Mouse (Mus musculus) forebrain, embryonic 11.5 days (tissue): Measurements from ENCODE around the gene Trim47. TPM values are rescaled to one million over a fixed set of nuclear protein-coding genes. Genes with fewer than 3 reads are reported as not detected.

Source experiments
- ATAC-seq: fragments of 200-750 bp; cut with Nextera tagmentation; replicated peaks from 2 replicates; pipeline ENCODE4 v1.8.0; 2017; ENCODE audit warnings: moderate TSS enrichment; ENCODE audit not compliant: low FRiP score
- DNase-seq: peaks from one replicate; pipeline ENCODE4 v3.0.0-alpha.2; 2017; ENCODE audit warnings: low spot score
- H3K27ac ChIP-seq: fragments of 300-500 bp; sonication (generic); 2 replicates; pipeline ENCODE4 v1.5.1; 2014; ENCODE audit warnings: low read depth, low read length
- H3K27me3 ChIP-seq: fragments of 300-500 bp; sonication (generic); 2 replicates; pipeline ENCODE4 v1.6.1; 2014; ENCODE audit warnings: mild to moderate bottlenecking, low read length, mixed read lengths; ENCODE audit not compliant: control insufficient read depth, insufficient read depth
- H3K36me3 ChIP-seq: fragments of 300-500 bp; sonication (generic); 2 replicates; pipeline ENCODE4 v1.6.1; 2014; ENCODE audit warnings: mild to moderate bottlenecking, low read length, moderate library complexity, mixed read lengths; ENCODE audit not compliant: control insufficient read depth, insufficient read depth
- H3K4me1 ChIP-seq: fragments of 300-500 bp; sonication (generic); replicated peaks from 2 replicates; pipeline ENCODE4 v1.6.1; 2014; ENCODE audit warnings: low read length, mixed read lengths; ENCODE audit not compliant: control insufficient read depth, insufficient read depth
- H3K4me2 ChIP-seq: fragments of 300-500 bp; sonication (generic); 2 replicates; pipeline ENCODE4 v1.6.1; 2014; ENCODE audit warnings: low read depth, mild to moderate bottlenecking, low read length, moderate library complexity, mixed read lengths; ENCODE audit not compliant: severe bottlenecking
- H3K4me3 ChIP-seq: fragments of 300-500 bp; sonication (generic); 2 replicates; pipeline ENCODE4 v1.5.1; 2014; ENCODE audit warnings: low read depth, low read length
- H3K9ac ChIP-seq: fragments of 300-500 bp; sonication (generic); 2 replicates; pipeline ENCODE4 v1.6.1; 2014; ENCODE audit warnings: low read length
- H3K9me3 ChIP-seq: fragments of 300-500 bp; sonication (generic); 2 replicates; pipeline ENCODE4 v1.6.1; 2016; ENCODE audit warnings: low read length, mixed read lengths; ENCODE audit not compliant: control insufficient read depth
- WGBS: fragments of 180-500 bp; shearing (Covaris S2); extraction: QIAGEN DNeasy Blood & Tissue Kit; methylation state at CpG from one replicate; pipeline ENCODE4 v1.1.7; 2014; 5-methylcytosine and 5-hydroxymethylcytosine counted together
- polyA plus RNA-seq: library from polyadenylated mRNA; unstranded; fragments of >200 nt; fragmentation: Nextera tagmentation; extraction: Ambion mirVana; gene quantifications from 2 replicates; pipeline ENCODE4 v1.2.1, GENCODE M21; 2014

Trim47 gene
- polyA plus RNA-seq, 1 experiment from 2014 or later: 3.4 TPM

GRCm38 (mm10) chr11:116106963-116107776, 19.8 kb downstream of the Trim47 start:
- ATAC-seq (no peak), DNase-seq (peak; percentile 54)
- Histone ChIP-seq H3K4me3 (no peak overlapping the region), H3K9ac (no peak overlapping the region), H3K9me3 (no peaks in the 10 kb centered on the region), H3K36me3 (no peaks in the 10 kb centered on the region), H3K27ac (no peak overlapping the region), H3K27me3 (peaks cover 58% of the 10 kb centered on the region), H3K4me2 (no peak overlapping the region), H3K4me1 (peaks cover 32% of the 10 kb centered on the region)
- 14% methylated on average over 14 of the region's 14 CpGs for WGBS

- ATAC-seq (peak; percentile 47; the same call in 1 of the 2 replicates), DNase-seq (peak; percentile 77)
- H3K36me3 ChIP-seq: no peaks in the 10 kb centered on the region
- 21% methylated on average over 32 of the region's 32 CpGs for WGBS
- no peaks in the 10 kb centered on the region for H3K9me3 ChIP-seq
- peaks cover 39% of the 10 kb centered on the region for H3K4me1 ChIP-seq
- 0 out of 2 replicates have a peak overlapping the region, but pooled peaks have one; percentile 6 for H3K4me3 ChIP-seq
- 0 out of 2 replicates have a peak overlapping the region, but pooled peaks have one; percentile 2 for H3K9ac ChIP-seq
- peak overlapping the region; percentile 29; the same call in 1 of the 2 replicates for H3K4me2 ChIP-seq
- H3K27ac ChIP-seq: no peak overlapping the region
- H3K27me3 ChIP-seq: peaks cover 54% of the 10 kb centered on the region
These were observed 20.7 kb downstream of the Trim47 start for GRCm38 (mm10) chr11:116106154-116106962.

- 93% methylated on average over 2 of the region's 2 CpGs for WGBS
- Histone ChIP-seq H3K9ac (no peak overlapping the region), H3K27ac (no peak overlapping the region), H3K4me2 (no peak overlapping the region), H3K36me3 (no peaks in the 10 kb centered on the region), H3K4me1 (peaks cover 39% of the 10 kb centered on the region), H3K27me3 (peaks cover 41% of the 10 kb centered on the region), H3K9me3 (no peaks in the 10 kb centered on the region), H3K4me3 (no peak overlapping the region)
- DNase-seq (no peak), ATAC-seq (no peak)
These were observed 21.9 kb downstream of the Trim47 start for GRCm38 (mm10) chr11:116105065-116105464.

GRCm38 (mm10) chr11:116104006-116104646, 22.9 kb downstream of the Trim47 start:
- no peaks in the 10 kb centered on the region for H3K9me3 ChIP-seq
- 0 out of 2 replicates have a peak overlapping the region, but pooled peaks have one; percentile 18 for H3K4me2 ChIP-seq
- no peak for ATAC-seq
- DNase-seq: peak; percentile 63
- H3K4me3 ChIP-seq: no peak overlapping the region
- H3K36me3 ChIP-seq: no peaks in the 10 kb centered on the region
- H3K27ac ChIP-seq: no peak overlapping the region; the same call in 1 of the 2 replicates
- 53% methylated on average over 14 of the region's 14 CpGs for WGBS
- no peak overlapping the region; the same call in 1 of the 2 replicates for H3K9ac ChIP-seq
- H3K4me1 ChIP-seq: peaks cover 33% of the 10 kb centered on the region
- H3K27me3 ChIP-seq: peaks cover 31% of the 10 kb centered on the region

- no peak overlapping the region for H3K4me3 ChIP-seq
- H3K27me3 ChIP-seq: peaks cover 26% of the 10 kb centered on the region
- no peak overlapping the region for H3K9ac ChIP-seq
- peaks cover 33% of the 10 kb centered on the region for H3K4me1 ChIP-seq
- no peaks in the 10 kb centered on the region for H3K36me3 ChIP-seq
- DNase-seq (no peak), ATAC-seq (no peak)
- H3K9me3 ChIP-seq: no peaks in the 10 kb centered on the region
- H3K27ac ChIP-seq: no peak overlapping the region
- H3K4me2 ChIP-seq: no peak overlapping the region
- WGBS: 76% methylated on average over 12 of the region's 12 CpGs
These were observed 23.4 kb downstream of the Trim47 start for GRCm38 (mm10) chr11:116103572-116103971.

- peak overlapping the region; percentile 82; the same call in 1 of the 2 replicates for H3K27ac ChIP-seq
- DNase-seq: no peak
- H3K27me3 ChIP-seq: peaks cover 15% of the 10 kb centered on the region
- no peaks in the 10 kb centered on the region for H3K9me3 ChIP-seq
- WGBS: 54% methylated on average over 3 of the region's 4 CpGs
- ATAC-seq: no peak
- no peak overlapping the region for H3K4me3 ChIP-seq
- no peak overlapping the region for H3K4me2 ChIP-seq
- H3K9ac ChIP-seq: peak overlapping the region; percentile 55
- H3K36me3 ChIP-seq: no peaks in the 10 kb centered on the region
- H3K4me1 ChIP-seq: peaks cover 29% of the 10 kb centered on the region
These were observed 24.5 kb downstream of the Trim47 start for GRCm38 (mm10) chr11:116102472-116102871.

GRCm38 (mm10) chr11:116101931-116102381, 25.1 kb downstream of the Trim47 start:
- DNase-seq: peak; percentile 67
- H3K4me1 ChIP-seq: peaks cover 28% of the 10 kb centered on the region
- WGBS: 24% methylated on average over 11 of the region's 11 CpGs
- H3K4me3 ChIP-seq: no peak overlapping the region
- no peaks in the 10 kb centered on the region for H3K9me3 ChIP-seq
- H3K36me3 ChIP-seq: no peaks in the 10 kb centered on the region
- H3K9ac ChIP-seq: peak overlapping the region; percentile 55
- ATAC-seq: no peak
- no peak overlapping the region for H3K4me2 ChIP-seq
- H3K27ac ChIP-seq: peak overlapping the region; percentile 82
- peaks cover 10% of the 10 kb centered on the region for H3K27me3 ChIP-seq

- Histone ChIP-seq H3K36me3 (no peaks in the 10 kb centered on the region), H3K9ac (no peak overlapping the region), H3K27me3 (no peaks in the 10 kb centered on the region; the same call in 1 of the 2 replicates), H3K9me3 (no peaks in the 10 kb centered on the region), H3K27ac (no peak overlapping the region), H3K4me3 (no peak overlapping the region), H3K4me1 (peaks cover 18% of the 10 kb centered on the region), H3K4me2 (no peak overlapping the region)
- ATAC-seq (no peak), DNase-seq (no peak)
- 89% methylated on average over 7 of the region's 7 CpGs for WGBS
These were observed 26.2 kb downstream of the Trim47 start for GRCm38 (mm10) chr11:116100839-116101238.
